Mouse (Mus musculus) telencephalon, adult 2 months (tissue): ENCODE measurements around the gene Capn13.
"Not testable (repeated sequence)": the region's sequence is repeated elsewhere in the genome, so short reads cannot be mapped to it uniquely, and the experiment has no call there.

Experiments
- DNase-seq: peaks from one replicate; pipeline ENCODE4 v3.0.0-alpha.2; 2011; ENCODE audit warnings: low read depth, low spot score

Capn13 gene

DNA sequence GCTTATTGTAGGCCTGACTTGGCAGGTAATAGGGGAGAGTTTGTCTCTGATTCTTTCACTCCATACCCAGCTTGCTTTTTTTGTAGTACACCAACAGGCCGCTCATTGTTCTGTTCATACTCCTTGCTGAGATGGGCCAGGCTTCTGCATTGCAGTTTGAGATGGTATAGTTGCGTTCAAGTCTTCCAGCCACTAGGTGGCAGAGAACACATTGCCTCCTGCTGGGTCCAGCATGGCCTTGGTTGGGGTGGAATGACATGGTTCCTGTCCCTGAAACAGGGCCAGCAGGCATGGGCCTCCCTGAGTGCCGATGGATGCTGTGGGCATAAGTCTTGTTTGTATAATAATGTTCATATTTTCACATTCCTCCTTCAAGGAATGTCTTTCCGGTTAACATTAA, 122.9 kb downstream of the Capn13 start:
- DNase-seq = no peak

DNA sequence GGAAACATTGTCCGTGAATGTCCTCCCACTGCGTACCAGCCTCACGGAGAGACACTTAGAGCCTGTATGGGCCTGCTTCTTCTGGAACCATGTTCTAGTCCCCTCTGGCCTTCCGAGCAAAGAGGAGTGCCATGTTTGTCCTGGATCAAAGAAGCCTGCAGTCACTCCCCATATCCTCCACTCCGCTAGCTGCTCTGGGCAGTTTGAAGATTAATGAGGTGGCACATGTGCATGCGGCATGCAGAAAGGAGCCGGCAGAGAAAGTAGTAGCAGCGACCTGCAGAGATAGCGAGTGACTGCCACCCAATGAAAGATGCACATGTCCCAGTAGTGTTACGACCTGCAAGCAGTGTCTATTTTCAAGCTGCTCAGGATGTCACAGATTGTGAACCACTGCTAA, 125.6 kb downstream of the Capn13 start:
- DNase-seq = no peak

DNA sequence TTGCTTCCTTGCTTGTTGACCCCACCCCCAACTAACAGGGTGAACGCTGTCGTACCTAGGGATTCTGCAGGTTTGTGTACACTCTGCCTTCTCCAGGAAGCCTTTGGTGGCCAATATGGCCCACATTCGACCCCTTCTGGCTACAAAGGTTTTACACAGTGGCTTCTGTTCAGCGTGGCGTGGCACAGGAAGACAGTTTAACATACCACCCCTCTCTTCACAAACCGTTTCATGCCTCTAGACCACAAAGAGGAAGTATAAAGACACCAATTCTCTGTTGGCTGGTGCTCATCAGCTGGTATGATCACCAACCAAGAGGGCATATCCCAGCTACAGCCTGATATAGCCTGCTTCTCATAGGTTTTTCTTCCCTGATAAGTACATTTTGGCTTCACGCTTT, 126.9 kb downstream of the Capn13 start:
- DNase-seq = no peak

DNA sequence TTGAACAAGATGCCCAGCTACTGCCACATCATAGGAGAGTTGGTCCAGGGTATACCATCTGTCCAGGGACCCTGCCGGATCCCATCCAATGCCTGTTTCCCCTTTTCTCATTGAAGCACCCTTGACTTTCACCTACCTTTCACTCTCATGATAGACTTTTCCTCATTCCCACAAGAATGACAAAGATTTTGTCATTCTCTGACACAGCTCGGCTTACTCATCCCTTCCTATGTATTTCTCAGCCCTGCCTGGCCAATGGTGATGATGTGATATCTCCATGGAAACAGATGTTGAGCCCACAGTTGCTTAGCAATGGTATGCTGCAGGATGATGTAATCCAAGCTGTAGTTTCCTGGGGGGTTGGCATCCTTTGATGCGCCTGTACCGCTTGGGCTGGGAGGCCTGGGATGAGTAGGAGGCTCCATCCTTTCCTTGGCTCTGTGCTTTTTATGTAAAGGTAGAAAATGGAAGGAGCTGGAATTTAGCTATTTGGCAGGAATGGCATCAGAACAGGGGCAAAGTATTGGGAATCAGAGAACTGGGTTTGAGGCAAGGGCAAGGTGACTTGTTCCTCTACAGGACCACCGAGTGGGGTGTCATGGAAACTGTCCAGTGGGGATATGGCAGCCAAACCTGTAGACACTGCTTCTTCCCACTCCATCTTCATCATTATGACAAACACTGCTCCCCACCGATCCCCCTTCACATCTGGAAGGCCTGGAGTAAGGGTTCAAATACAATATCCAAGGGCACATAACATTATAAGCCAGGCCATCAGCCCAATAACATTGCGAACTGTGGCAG, 128.7 kb downstream of the Capn13 start:
- DNase-seq = peak; percentile 96

DNA sequence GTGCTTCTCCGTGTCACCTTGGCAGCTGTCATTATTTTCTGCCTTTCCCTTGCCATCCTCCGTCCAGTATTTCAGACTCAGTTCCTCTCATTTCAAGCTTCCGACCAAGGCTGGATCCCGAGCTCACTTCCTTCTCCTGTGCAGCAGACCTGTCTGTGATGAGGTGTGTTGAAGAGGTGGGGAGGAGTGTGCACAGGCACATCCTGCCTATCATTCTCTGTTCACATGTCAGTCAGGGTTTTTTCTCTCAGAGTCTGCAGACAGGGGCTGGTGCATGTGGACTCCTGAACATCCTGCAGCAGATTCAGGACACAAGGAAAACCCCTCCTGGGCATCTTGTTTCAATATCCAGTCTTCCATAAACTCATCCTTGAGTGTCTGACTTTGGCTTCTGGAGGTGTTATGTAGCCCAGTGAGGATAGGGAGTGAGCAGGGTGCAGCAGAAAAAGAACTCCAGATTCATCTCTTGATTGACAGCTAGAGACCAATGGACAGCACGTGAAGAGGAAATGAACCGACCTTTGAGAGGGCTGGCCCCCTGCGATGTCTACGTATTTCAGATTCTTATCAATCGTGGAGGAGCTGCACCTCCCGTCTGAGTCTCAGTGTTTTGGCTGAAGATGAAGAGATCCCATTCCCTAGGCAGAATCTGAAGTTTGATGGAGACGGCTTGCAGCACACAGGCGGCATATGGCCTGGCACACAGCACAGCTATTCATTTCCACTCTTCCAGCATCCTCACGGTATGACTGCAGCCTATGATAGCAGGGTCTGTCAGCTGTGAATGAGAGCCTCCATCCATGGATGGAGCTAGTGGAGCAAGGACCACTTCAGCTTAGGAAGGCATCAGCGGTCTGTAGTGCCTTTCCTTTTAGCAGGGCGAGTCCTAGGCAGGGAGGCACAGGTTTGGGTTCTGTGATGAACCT, 129.5 kb downstream of the Capn13 start:
- DNase-seq = no peak

DNA sequence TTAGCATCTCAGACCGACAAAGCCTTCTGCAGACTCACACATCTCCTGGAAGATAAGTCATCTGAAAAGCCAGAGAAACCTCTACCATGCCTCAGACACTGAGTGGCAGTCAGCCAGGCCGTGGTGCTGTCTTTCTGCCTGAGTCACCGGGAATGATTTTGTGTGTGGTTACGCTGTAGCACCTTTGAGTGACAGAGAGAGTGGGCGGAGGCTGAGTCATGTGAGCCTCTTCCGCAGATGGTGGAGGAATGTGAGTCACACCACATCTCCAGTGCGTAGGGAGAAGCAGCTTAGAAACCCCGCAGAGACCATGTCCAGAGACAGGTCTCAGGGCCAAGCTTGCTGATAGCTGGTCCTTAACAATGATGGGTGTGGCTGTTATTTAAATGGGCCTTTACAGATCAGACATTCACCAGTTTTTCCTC, 137.6 kb downstream of the Capn13 start:
- DNase-seq = peak; percentile 95

DNA sequence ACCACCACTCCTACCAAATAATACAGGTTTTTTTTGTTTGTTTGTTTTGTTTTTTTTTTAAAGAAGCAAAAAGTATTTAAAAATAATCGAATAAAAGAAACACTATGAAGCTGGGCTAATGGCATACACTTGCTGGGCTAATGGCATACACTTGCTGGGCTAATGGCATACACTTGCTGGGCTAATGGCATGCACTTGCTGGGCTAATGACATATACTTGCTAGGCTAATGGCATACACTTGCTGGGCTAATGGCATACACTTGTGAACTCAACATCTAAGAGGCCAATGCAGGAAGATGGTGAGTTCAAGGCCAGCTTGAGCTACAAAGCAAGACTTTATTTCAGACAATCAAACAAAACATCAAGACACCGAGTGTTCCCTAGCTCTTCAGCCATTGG, 138.1 kb downstream of the Capn13 start:
- DNase-seq = no peak

DNA sequence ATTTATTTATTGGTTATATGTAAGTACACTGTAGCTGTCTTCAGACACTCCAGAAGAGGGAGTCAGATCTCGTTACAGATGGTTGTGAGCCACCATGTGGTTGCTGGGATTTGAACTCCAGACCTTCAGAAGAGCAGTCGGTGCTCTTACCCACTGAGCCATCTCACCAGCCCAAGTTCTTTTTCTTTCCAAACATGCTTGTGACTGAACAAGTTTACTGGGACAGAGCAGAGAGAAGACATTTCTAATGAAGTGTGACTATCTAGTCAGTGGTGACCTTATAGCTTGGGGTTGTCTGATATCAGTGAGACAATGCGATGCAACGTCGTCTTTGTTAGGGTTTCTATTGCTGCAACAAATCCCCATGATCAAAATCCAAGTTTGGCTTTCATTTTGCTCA, 141.4 kb downstream of the Capn13 start:
- DNase-seq = not testable (repeated sequence)

DNA sequence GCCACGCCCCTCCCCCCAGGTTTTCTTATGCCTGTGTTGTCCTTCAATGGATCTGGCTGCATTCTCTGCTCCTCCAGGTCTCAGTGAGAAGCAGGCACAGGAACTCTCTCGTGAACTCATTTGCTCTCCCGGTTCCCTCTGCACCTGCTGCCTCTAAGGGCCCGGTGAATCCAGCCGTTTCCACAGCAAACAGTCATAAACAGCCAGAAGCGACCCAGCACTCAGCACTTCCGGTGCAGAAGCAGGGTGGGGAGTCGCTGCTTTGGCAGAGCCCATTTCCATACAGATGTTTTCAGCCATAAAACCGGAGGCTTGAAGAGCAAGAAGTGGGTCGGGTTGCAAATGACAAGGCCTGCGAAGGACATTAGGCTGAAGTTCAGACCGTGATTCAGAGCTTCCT, 142.0 kb downstream of the Capn13 start:
- no peak for DNase-seq
